In the genomic region with DNA sequence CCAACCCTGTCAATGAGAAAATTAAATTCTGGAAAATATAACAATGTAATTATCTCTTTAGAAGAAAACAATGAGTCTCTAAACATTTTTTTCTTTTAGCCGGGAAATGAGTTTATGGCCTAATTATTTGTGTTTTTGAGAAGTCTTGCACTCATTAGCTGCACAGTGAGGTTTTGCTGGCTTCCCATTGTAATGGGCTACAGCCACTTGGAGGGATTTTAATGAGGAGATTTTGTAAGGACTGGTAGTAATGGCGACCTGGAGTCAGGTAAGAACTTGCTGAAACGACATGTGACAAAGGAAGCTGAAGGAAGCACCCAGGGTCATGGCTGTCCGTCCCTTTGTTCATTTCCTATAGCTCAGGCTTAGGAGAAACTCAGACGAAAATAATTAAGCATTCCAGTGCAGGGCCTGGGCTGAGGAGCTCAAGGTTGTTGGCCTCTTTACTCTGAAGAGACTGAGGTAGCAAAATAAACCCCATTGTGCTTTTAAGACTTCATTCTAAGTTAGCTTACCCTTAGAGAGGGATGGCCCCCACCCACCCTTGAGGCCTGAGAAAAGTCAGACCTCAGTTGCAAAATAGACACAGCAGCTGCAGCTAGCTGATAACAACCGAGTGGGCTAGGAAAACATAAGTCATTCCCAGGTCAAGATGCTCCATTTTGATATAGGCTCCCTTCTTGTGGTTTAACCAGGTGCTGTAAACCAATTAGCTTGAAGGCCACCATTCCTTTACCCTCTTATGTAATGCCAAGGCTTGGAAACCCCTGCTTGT, we compare ENCODE assay signal across 13 mouse cellular contexts.
DNase-seq lines count a peak whose midpoint lies in the region; ATAC-seq and TF ChIP-seq lines count a peak whose summit lies in the region.
"Had no signal": no experiment of that assay in that cellular context is flagged by ENCODE, and none has a peak within 500 bp of the region (broad histone marks: within the 10 kb centered on the region; RNA-seq: fewer than 3 reads in every experiment).

No protein-coding gene starts in this region.

- H3K4me2 ChIP-seq in forebrain, embryonic 12.5 days, result no peak overlapping the region
- no peak overlapping the region for H3K4me2 ChIP-seq in forebrain, postnatal 0 days (ENCODE audit: low read depth)
- no peak overlapping the region for H3K4me2 ChIP-seq in midbrain, embryonic 13.5 days (replicated peaks)
- peak overlapping the region; percentile 15; the same call in 1 of the 2 replicates for H3K4me2 ChIP-seq in liver, postnatal 0 days (ENCODE audit: low read depth, low read length)

- no peak overlapping the region for H3K9ac ChIP-seq in forebrain, embryonic 12.5 days
- no peak overlapping the region for H3K9ac ChIP-seq in forebrain, postnatal 0 days
- no peak overlapping the region for H3K9ac ChIP-seq in midbrain, embryonic 13.5 days (replicated peaks)
- no peak overlapping the region for H3K9ac ChIP-seq in liver, postnatal 0 days (replicated peaks)

- WGBS in forebrain, embryonic 12.5 days, result 33% methylated on average over 6 of the region's 6 CpGs
- WGBS in forebrain, postnatal 0 days, result 21% methylated on average over 6 of the region's 6 CpGs
- WGBS in midbrain, embryonic 13.5 days, result 55% methylated on average over 6 of the region's 6 CpGs
- WGBS in midbrain, embryonic 10.5 days, result 62% methylated on average over 6 of the region's 6 CpGs
- WGBS in liver, postnatal 0 days (ENCODE audit: insufficient replicate concordance), result 39% methylated on average over 6 of the region's 6 CpGs

- no peak overlapping the region for H3K4me3 ChIP-seq in forebrain, embryonic 12.5 days (replicated peaks)
- no peak overlapping the region for H3K4me3 ChIP-seq in forebrain, postnatal 0 days (ENCODE audit: low read depth, low read length)
- no peak overlapping the region for H3K4me3 ChIP-seq in midbrain, embryonic 13.5 days (replicated peaks)
- no peak overlapping the region for H3K4me3 ChIP-seq in midbrain, embryonic 10.5 days
- no peak overlapping the region for H3K4me3 ChIP-seq in liver, postnatal 0 days (ENCODE audit: low read depth, low read length)
- H3K4me3 ChIP-seq: gastrocnemius, adult 2 months had no signal

- no peak overlapping the region for H3K27ac ChIP-seq in forebrain, embryonic 12.5 days
- no peak overlapping the region for H3K27ac ChIP-seq in forebrain, postnatal 0 days (ENCODE audit: low read depth, low read length)
- H3K27ac ChIP-seq in midbrain, embryonic 13.5 days, result no peak overlapping the region
- no peak overlapping the region; the same call in 1 of the 2 replicates for H3K27ac ChIP-seq in midbrain, embryonic 10.5 days (replicated peaks)
- peak overlapping the region; percentile 37 for H3K27ac ChIP-seq in liver, postnatal 0 days (ENCODE audit: low read depth)
- H3K27ac ChIP-seq: gastrocnemius, adult 2 months had no signal

- peak; percentile 39; the same call in 1 of the 2 replicates for ATAC-seq in forebrain, embryonic 12.5 days (ENCODE audit: low FRiP score)
- ATAC-seq in forebrain, postnatal 0 days, result no peak
- peak; percentile 37; the same call in 1 of the 2 replicates for ATAC-seq in midbrain, embryonic 13.5 days
- ATAC-seq in liver, postnatal 0 days, result peak; percentile 95
- ATAC-seq: midbrain, embryonic 16.5 days had no signal

- no peak for DNase-seq in forebrain, postnatal 0 days
- no peak for DNase-seq in midbrain, embryonic 10.5 days (ENCODE audit: low spot score)
- peak; percentile 63 for DNase-seq in c-Kit-negative CD71-positive TER-119-positive erythroid progenitor cells, embryonic 14.5 days (ENCODE audit: low read depth, low spot score)
- peak; percentile 43 for DNase-seq in liver, postnatal 0 days
- DNase-seq in cerebellum, adult 9-11 months, result no peak
- no peak for DNase-seq in B cell, adult 2 months
- DNase-seq: cerebellum, postnatal 14 days; gastrocnemius, adult 2 months; kidney, postnatal 10 days; thymus, adult 18-20 months had no signal

- H3K36me3 ChIP-seq in forebrain, embryonic 12.5 days (replicated peaks), result no peaks in the 10 kb centered on the region
- H3K36me3 ChIP-seq in forebrain, postnatal 0 days (ENCODE audit: insufficient read depth), result no peaks in the 10 kb centered on the region
- H3K36me3 ChIP-seq in midbrain, embryonic 13.5 days, result no peaks in the 10 kb centered on the region
- no peaks in the 10 kb centered on the region for H3K36me3 ChIP-seq in midbrain, embryonic 10.5 days
- H3K36me3 ChIP-seq in liver, postnatal 0 days (replicated peaks; ENCODE audit: insufficient read depth, low read length), result no peaks in the 10 kb centered on the region

- no peaks in the 10 kb centered on the region for H3K9me3 ChIP-seq in forebrain, embryonic 12.5 days
- H3K9me3 ChIP-seq in forebrain, postnatal 0 days (ENCODE audit: low read length), result no peaks in the 10 kb centered on the region
- H3K9me3 ChIP-seq in midbrain, embryonic 13.5 days, result no peaks in the 10 kb centered on the region
- H3K9me3 ChIP-seq in midbrain, embryonic 10.5 days (replicated peaks), result no peaks in the 10 kb centered on the region
- no peaks in the 10 kb centered on the region for H3K9me3 ChIP-seq in liver, postnatal 0 days (ENCODE audit: low read length)

- H3K27me3 ChIP-seq in forebrain, embryonic 12.5 days, result no peaks in the 10 kb centered on the region
- no peaks in the 10 kb centered on the region for H3K27me3 ChIP-seq in forebrain, postnatal 0 days (ENCODE audit: insufficient read depth, low read length)
- H3K27me3 ChIP-seq in midbrain, embryonic 13.5 days, result no peaks in the 10 kb centered on the region
- H3K27me3 ChIP-seq in midbrain, embryonic 10.5 days (ENCODE audit: low read depth, poor library complexity, severe bottlenecking), result no peaks in the 10 kb centered on the region
- no peaks in the 10 kb centered on the region for H3K27me3 ChIP-seq in liver, postnatal 0 days (ENCODE audit: insufficient read depth, low read length)

- no peaks in the 10 kb centered on the region for H3K4me1 ChIP-seq in forebrain, embryonic 12.5 days
- no peaks in the 10 kb centered on the region for H3K4me1 ChIP-seq in forebrain, postnatal 0 days (ENCODE audit: insufficient read depth)
- H3K4me1 ChIP-seq in midbrain, embryonic 13.5 days (replicated peaks), result no peaks in the 10 kb centered on the region
- no peaks in the 10 kb centered on the region for H3K4me1 ChIP-seq in midbrain, embryonic 10.5 days
- H3K4me1 ChIP-seq in liver, postnatal 0 days (ENCODE audit: insufficient read depth), result peaks cover 22% of the 10 kb centered on the region

- TF ChIP-seq EP300 in liver, postnatal 0 days (IDR thresholded peaks at IDR 0.05; ENCODE audit: low read depth), result peak; percentile 98

- no peak for TF ChIP-seq CTCF in forebrain, postnatal 0 days (IDR thresholded peaks at IDR 0.05; ENCODE audit: low read depth)
- no peak for TF ChIP-seq CTCF in liver, postnatal 0 days (IDR thresholded peaks at IDR 0.05; ENCODE audit: low read depth)

Comparison
In these comparisons a context has a peak if more than half of its experiments do, and no peak if none do; other contexts are left out.
1. DNase-seq: peak in c-Kit-negative CD71-positive TER-119-positive erythroid progenitor cells, embryonic 14.5 days (single experiment) and liver, postnatal 0 days (single experiment); none in forebrain, postnatal 0 days (single experiment), midbrain, embryonic 10.5 days (single experiment), cerebellum, adult 9-11 months (single experiment) and B cell, adult 2 months (0 of 2).